Mouse (Mus musculus): ENCODE data around the gene Habp2. TPM values are rescaled to one million over a fixed set of nuclear protein-coding genes. Genes with fewer than 3 reads are reported as not detected.
"Not testable (repeated sequence)": the region's sequence is repeated elsewhere in the genome, so short reads cannot be mapped to it uniquely, and the experiment has no call there.

Habp2 gene
- polyA plus RNA-seq, 1 experiment from 2014 or later: 20.4 TPM

DNA sequence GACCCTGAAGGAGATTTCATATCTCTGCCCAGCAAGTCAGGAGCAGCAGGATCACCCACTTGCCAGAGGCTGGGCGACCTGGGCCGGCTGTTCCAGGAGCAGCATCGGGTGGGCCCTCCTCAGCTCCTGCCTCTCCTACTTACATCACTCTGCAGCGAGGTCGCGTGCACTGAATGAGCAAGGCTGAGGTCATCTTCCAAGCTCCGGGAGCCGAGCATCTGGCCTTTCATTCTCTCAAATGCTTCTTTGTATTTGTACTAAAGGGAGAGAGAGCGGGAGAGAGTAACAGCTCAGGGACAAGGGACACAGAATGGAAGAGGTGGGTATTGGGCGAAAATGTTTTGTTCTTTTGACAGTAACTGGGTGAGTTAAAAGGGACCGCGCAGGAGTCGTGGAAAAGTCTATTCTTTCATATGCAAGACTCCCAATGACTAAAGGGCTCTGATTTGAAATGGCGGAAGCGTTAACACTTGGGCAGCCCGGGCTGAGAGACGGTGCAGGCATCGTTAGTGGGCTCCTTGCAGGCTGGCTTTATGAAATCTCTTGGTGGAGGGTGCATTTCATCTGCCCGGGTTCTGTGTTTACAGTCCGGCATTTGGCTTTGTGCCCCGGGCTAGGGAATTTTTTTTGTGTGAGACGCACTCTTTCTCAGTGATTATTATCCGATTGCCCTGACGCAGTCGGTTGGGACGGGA lies 57.1 kb downstream of the Habp2 start:
- no peak for ATAC-seq (ENCODE audit: low FRiP score, low TSS enrichment)
- H3K27me3 ChIP-seq (ENCODE audit: control insufficient read depth, insufficient read depth, low read length): no peaks in the 10 kb centered on the region
- H3K9ac ChIP-seq (ENCODE audit: low read depth, low read length): no peak overlapping the region
- no peaks in the 10 kb centered on the region for H3K36me3 ChIP-seq (ENCODE audit: control insufficient read depth, insufficient read depth, low read length)
- H3K4me3 ChIP-seq (ENCODE audit: low read length): no peak overlapping the region
- no peaks in the 10 kb centered on the region for H3K9me3 ChIP-seq (ENCODE audit: control insufficient read depth, low read length)
- no peak overlapping the region for H3K27ac ChIP-seq (ENCODE audit: low read depth, low read length)
- no peak overlapping the region for H3K4me2 ChIP-seq (replicated peaks; ENCODE audit: low read depth, low read length)
- 78% methylated on average over 26 of the region's 26 CpGs for WGBS
- H3K4me1 ChIP-seq (ENCODE audit: control insufficient read depth, insufficient read depth, low read length): peaks cover 3% of the 10 kb centered on the region; the same call in 1 of the 2 replicates

DNA sequence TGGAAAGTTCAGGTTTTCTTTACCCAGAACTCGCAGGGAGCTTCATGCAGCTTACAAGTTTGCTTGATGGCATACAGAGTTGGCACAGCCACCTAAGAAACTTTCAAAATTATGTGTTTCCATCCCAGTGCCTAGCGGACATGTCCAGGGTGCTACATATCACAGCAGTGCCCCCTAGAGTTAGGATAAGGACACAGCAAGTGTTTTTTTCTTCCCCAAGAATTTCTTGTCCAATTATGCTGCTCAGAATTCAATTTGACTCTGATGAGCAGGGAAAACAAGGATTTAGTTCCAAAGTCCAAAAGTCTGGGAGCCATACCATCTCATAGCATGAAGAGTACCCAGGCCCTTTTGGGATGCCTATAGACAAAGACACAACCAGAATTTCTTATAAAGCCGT lies 59.1 kb downstream of the Habp2 start:
- H3K27ac ChIP-seq (ENCODE audit: low read depth, low read length): no peak overlapping the region
- no peak overlapping the region for H3K9ac ChIP-seq (ENCODE audit: low read depth, low read length)
- H3K27me3 ChIP-seq (ENCODE audit: control insufficient read depth, insufficient read depth, low read length): no peaks in the 10 kb centered on the region
- ATAC-seq (ENCODE audit: low FRiP score, low TSS enrichment): no peak
- no peaks in the 10 kb centered on the region for H3K36me3 ChIP-seq (ENCODE audit: control insufficient read depth, insufficient read depth, low read length)
- no peaks in the 10 kb centered on the region for H3K9me3 ChIP-seq (ENCODE audit: control insufficient read depth, low read length)
- H3K4me3 ChIP-seq (ENCODE audit: low read length): no peak overlapping the region
- WGBS: 75% methylated on average over 3 of the region's 3 CpGs
- no peak overlapping the region for H3K4me2 ChIP-seq (replicated peaks; ENCODE audit: low read depth, low read length)
- peaks cover 3% of the 10 kb centered on the region; the same call in 1 of the 2 replicates for H3K4me1 ChIP-seq (ENCODE audit: control insufficient read depth, insufficient read depth, low read length)

DNA sequence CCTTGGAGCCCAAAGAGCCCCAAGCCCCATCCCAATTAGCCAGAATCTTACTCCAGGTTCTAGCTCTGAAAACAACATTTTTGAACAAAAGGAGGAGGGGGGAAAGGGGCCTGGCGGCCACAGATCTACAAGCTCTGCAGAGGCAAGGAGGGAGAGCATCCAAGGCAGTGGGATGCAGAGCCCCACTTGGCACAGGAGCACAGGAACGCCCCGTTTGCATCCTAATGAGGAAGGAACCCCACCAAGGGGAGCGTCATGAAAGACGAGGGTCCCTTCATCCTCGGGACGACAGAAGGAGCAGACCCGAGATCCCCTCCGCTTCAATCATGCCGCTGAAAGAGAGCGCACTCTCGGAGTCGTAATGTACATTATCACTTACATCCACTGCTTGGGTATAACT lies 59.8 kb downstream of the Habp2 start:
- Histone ChIP-seq H3K27ac (ENCODE audit: low read depth, low read length) (no peak overlapping the region), H3K4me1 (ENCODE audit: control insufficient read depth, insufficient read depth, low read length) (peaks cover 3% of the 10 kb centered on the region; the same call in 1 of the 2 replicates), H3K4me3 (ENCODE audit: low read length) (no peak overlapping the region), H3K36me3 (ENCODE audit: control insufficient read depth, insufficient read depth, low read length) (no peaks in the 10 kb centered on the region), H3K9ac (ENCODE audit: low read depth, low read length) (no peak overlapping the region), H3K27me3 (ENCODE audit: control insufficient read depth, insufficient read depth, low read length) (no peaks in the 10 kb centered on the region), H3K4me2 (replicated peaks; ENCODE audit: low read depth, low read length) (no peak overlapping the region), H3K9me3 (ENCODE audit: control insufficient read depth, low read length) (no peaks in the 10 kb centered on the region)
- ATAC-seq (ENCODE audit: low FRiP score, low TSS enrichment): no peak
- WGBS: 44% methylated on average over 13 of the region's 13 CpGs

DNA sequence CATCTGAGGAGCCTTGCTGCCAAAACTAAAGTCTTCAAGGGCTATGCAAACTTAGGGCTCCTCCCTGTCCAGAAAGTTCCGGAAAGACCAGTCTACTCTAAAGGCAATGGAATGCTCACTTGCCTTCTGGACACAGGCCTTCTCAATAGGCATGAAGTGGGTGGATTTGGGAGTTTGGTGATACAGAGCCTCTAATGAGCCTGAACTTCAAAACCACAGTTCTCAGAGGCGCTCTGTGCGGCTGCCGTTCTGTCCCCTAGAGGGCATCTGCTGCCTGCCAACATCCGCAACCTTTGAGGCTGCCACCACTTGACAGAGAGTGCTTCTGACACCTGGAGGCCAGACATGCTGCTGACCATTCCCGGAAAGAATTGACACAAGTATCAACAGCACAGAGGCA lies 62.4 kb downstream of the Habp2 start:
- peaks cover 3% of the 10 kb centered on the region; the same call in 1 of the 2 replicates for H3K4me1 ChIP-seq (ENCODE audit: control insufficient read depth, insufficient read depth, low read length)
- no peak overlapping the region for H3K9ac ChIP-seq (ENCODE audit: low read depth, low read length)
- 25% methylated on average over 6 of the region's 6 CpGs for WGBS

DNA sequence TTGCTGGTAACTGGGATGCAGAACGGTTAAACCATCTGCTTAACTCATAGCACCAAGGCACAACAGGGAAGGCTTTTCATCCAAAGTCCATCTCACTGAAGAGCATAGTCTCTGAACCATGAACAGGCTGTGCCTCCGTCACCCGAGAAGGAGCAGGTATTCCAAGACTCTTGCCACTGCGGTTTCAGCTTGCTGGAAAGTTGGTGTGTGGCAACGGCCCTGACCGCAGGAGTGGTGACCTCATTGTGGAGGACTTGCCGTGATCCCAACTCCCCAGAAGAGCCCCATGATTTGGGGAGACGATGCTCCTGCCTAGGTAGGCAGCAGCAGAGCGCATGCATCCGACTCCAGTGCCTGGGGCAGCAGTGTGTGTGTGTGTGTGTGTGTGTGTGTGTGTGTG lies 66.8 kb downstream of the Habp2 start:
- no peaks in the 10 kb centered on the region; the same call in 1 of the 2 replicates for H3K4me1 ChIP-seq (ENCODE audit: control insufficient read depth, insufficient read depth, low read length)
- H3K27ac ChIP-seq (ENCODE audit: low read depth, low read length): no peak overlapping the region
- WGBS: 51% methylated on average over 10 of the region's 10 CpGs
- H3K9me3 ChIP-seq (ENCODE audit: control insufficient read depth, low read length): no peaks in the 10 kb centered on the region
- H3K4me2 ChIP-seq (replicated peaks; ENCODE audit: low read depth, low read length): no peak overlapping the region
- no peaks in the 10 kb centered on the region for H3K36me3 ChIP-seq (ENCODE audit: control insufficient read depth, insufficient read depth, low read length)
- H3K27me3 ChIP-seq (ENCODE audit: control insufficient read depth, insufficient read depth, low read length): no peaks in the 10 kb centered on the region
- H3K4me3 ChIP-seq (ENCODE audit: low read length): no peak overlapping the region
- no peak for ATAC-seq (ENCODE audit: low FRiP score, low TSS enrichment)
- H3K9ac ChIP-seq (ENCODE audit: low read depth, low read length): no peak overlapping the region

More for the DNA sequence above, 62.4 kb downstream of the Habp2 start:
- Histone ChIP-seq H3K27me3 (ENCODE audit: control insufficient read depth, insufficient read depth, low read length) (no peaks in the 10 kb centered on the region), H3K4me2 (replicated peaks; ENCODE audit: low read depth, low read length) (no peak overlapping the region), H3K27ac (ENCODE audit: low read depth, low read length) (no peak overlapping the region), H3K9me3 (ENCODE audit: control insufficient read depth, low read length) (no peaks in the 10 kb centered on the region), H3K36me3 (ENCODE audit: control insufficient read depth, insufficient read depth, low read length) (no peaks in the 10 kb centered on the region), H3K4me3 (ENCODE audit: low read length) (no peak overlapping the region)
- no peak for ATAC-seq (ENCODE audit: low FRiP score, low TSS enrichment)

DNA sequence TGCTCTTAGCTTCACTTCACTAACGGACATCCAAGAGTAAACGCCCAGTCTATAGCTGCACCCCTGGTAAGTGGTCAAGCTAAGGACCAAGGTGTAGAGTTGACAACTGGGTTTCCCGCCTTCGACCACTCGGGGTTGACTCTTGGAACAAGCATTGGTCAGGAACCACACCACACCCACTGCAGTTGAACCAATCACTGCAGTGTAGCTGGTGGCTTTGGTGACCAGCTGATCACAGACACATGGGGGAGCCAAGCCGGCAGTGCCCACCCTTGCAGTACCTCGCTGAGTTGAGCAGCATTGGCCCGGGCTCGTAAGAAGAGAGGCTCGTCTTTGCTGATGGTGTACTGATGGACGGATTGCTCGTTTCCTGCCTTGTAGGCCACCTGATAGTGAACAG lies 68.3 kb downstream of the Habp2 start:
- H3K4me3 ChIP-seq (ENCODE audit: low read length): no peak overlapping the region
- no peaks in the 10 kb centered on the region for H3K27me3 ChIP-seq (ENCODE audit: control insufficient read depth, insufficient read depth, low read length)
- 80% methylated on average over 12 of the region's 12 CpGs for WGBS
- no peak overlapping the region for H3K27ac ChIP-seq (ENCODE audit: low read depth, low read length)
- H3K9me3 ChIP-seq (ENCODE audit: control insufficient read depth, low read length): no peaks in the 10 kb centered on the region
- no peak overlapping the region for H3K9ac ChIP-seq (ENCODE audit: low read depth, low read length)
- ATAC-seq (ENCODE audit: low FRiP score, low TSS enrichment): no peak
- H3K4me1 ChIP-seq (ENCODE audit: control insufficient read depth, insufficient read depth, low read length): no peaks in the 10 kb centered on the region; the same call in 1 of the 2 replicates
- H3K36me3 ChIP-seq (ENCODE audit: control insufficient read depth, insufficient read depth, low read length): no peaks in the 10 kb centered on the region
- H3K4me2 ChIP-seq (replicated peaks; ENCODE audit: low read depth, low read length): no peak overlapping the region

DNA sequence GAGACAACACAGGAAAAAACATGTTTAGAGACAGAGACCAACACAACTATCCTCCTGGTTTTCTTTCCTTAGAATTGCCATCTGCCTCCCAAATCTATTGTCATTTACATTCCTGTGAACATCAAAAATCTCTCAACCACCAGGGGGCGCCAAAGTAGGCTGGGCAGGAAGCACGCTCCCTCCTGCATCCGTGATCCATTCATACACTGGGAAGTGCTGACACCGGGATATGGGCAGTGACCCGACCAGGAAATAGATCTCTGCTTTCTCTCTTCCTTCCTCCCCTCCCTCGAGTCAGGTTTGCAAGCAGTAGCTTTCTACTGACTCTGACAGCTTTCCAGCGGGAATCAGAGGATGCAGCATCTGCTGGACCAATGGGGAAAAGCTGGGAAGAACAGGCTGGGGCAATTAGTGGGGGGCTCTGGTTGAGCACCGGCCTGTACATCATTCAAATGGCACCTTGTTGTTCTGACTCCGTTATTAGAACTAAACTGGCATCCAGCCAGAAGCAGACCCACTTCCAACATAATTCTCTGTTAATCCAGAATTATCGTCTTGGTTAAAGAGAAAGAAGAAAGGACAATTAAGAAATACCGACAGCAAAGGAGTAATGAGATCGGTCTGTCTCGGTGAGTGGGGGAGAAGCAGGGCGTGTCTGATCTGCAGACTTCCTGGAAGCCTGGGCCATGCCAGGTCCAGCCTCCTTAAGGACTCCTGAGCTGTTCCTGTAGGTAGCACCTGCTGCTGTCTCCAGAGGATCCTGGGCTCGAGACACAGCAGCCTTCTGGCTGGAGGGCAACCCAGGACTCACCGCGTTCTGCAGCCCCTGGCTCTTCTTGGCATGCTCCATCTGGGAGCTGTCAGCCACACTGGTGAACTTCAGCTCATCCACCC lies 69.8 kb downstream of the Habp2 start:
- Histone ChIP-seq H3K27ac (ENCODE audit: low read depth, low read length) (no peak overlapping the region), H3K4me1 (ENCODE audit: control insufficient read depth, insufficient read depth, low read length) (no peaks in the 10 kb centered on the region; the same call in 1 of the 2 replicates), H3K4me3 (ENCODE audit: low read length) (no peak overlapping the region), H3K9me3 (ENCODE audit: control insufficient read depth, low read length) (no peaks in the 10 kb centered on the region), H3K9ac (ENCODE audit: low read depth, low read length) (no peak overlapping the region), H3K27me3 (ENCODE audit: control insufficient read depth, insufficient read depth, low read length) (no peaks in the 10 kb centered on the region), H3K4me2 (replicated peaks; ENCODE audit: low read depth, low read length) (no peak overlapping the region), H3K36me3 (ENCODE audit: control insufficient read depth, insufficient read depth, low read length) (no peaks in the 10 kb centered on the region)
- no peak for ATAC-seq (ENCODE audit: low FRiP score, low TSS enrichment)
- 36% methylated on average over 17 of the region's 17 CpGs for WGBS

DNA sequence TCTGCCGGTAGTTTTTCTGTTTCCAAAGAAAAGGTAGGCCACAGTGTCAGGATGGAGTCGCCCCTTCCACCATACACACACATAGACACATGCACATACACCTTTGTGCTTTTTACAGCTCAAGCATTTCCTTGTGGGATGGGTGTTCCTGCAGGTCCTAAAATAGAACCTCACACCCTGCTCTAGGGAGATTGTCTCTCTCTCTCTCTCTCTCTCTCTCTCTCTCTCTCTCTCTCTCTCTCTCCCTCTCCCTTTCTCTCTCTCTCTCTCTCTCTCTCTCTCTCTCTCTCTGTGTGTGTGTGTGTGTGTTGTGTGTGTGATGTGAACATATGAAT lies 70.4 kb downstream of the Habp2 start:
- H3K36me3 ChIP-seq (ENCODE audit: control insufficient read depth, insufficient read depth, low read length); H3K27me3 ChIP-seq (ENCODE audit: control insufficient read depth, insufficient read depth, low read length); H3K9ac ChIP-seq (ENCODE audit: low read depth, low read length); H3K9me3 ChIP-seq (ENCODE audit: control insufficient read depth, low read length); H3K4me1 ChIP-seq (ENCODE audit: control insufficient read depth, insufficient read depth, low read length); ATAC-seq (ENCODE audit: low FRiP score, low TSS enrichment); H3K4me3 ChIP-seq (ENCODE audit: low read length); H3K4me2 ChIP-seq (replicated peaks; ENCODE audit: low read depth, low read length); H3K27ac ChIP-seq (ENCODE audit: low read depth, low read length): not testable (repeated sequence)
- WGBS: 71% methylated on average over 2 of the region's 2 CpGs

DNA sequence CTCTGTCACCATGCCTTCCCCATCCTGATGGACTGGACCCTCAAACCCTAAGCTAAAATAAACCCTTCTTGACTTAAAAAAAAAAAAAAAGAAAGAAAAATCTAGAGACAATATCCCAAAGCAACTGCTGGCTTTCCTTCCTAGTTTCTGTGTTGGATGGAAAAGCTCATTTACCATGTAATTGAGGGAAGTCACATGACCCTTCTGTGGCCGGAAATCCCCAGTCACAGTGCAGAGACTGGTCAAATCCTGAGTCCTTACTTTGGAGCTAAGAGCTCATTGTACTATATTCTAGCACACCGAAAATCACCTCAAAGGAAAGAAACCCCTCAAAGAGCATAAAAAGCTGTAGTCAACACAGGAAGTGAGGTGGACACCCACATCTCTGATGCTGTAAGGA lies 72.0 kb downstream of the Habp2 start:
- H3K4me1 ChIP-seq (ENCODE audit: control insufficient read depth, insufficient read depth, low read length): no peaks in the 10 kb centered on the region; the same call in 1 of the 2 replicates
- ATAC-seq (ENCODE audit: low FRiP score, low TSS enrichment): no peak
- no peaks in the 10 kb centered on the region for H3K36me3 ChIP-seq (ENCODE audit: control insufficient read depth, insufficient read depth, low read length)
- no peak overlapping the region for H3K27ac ChIP-seq (ENCODE audit: low read depth, low read length)
- no peak overlapping the region for H3K4me2 ChIP-seq (replicated peaks; ENCODE audit: low read depth, low read length)
- H3K9ac ChIP-seq (ENCODE audit: low read depth, low read length): no peak overlapping the region
- no peaks in the 10 kb centered on the region for H3K9me3 ChIP-seq (ENCODE audit: control insufficient read depth, low read length)
- WGBS: 75% methylated on average over 2 of the region's 2 CpGs
- H3K4me3 ChIP-seq (ENCODE audit: low read length): no peak overlapping the region
- H3K27me3 ChIP-seq (ENCODE audit: control insufficient read depth, insufficient read depth, low read length): no peaks in the 10 kb centered on the region
